Mouse (Mus musculus): ENCODE measurements around the gene Duoxa2. TPM values are rescaled to one million over a fixed set of nuclear protein-coding genes. Genes with fewer than 3 reads are reported as not detected.

The Duoxa2 gene
- total RNA-seq, 2 experiments from 2014 or later, result not detected

DNA sequence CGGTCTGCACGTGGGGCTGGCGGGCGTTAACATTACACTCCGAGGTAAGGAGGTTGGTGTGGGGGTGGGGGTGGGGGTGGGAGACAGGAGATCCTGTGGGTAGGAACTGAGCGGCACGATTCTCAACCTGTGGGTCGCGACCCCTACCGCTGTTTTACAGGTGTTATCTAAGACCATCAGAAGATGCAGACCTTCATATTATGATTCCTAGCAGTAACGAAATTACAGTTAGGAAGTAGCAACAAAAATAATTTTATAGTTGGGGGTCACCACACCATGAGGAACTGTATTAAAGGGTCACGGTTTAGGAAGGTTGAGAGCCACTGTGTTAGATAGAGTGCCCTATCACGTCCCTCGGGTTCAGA lies 1.9 kb downstream of the Duoxa2 start:
- no peak for TF ChIP-seq CTCF (conservative IDR thresholded peaks at IDR 0.05)
- no peak overlapping the region for H3K4me3 ChIP-seq
- no peak for DNase-seq (ENCODE audit: low spot score in 2 of 2)

DNA sequence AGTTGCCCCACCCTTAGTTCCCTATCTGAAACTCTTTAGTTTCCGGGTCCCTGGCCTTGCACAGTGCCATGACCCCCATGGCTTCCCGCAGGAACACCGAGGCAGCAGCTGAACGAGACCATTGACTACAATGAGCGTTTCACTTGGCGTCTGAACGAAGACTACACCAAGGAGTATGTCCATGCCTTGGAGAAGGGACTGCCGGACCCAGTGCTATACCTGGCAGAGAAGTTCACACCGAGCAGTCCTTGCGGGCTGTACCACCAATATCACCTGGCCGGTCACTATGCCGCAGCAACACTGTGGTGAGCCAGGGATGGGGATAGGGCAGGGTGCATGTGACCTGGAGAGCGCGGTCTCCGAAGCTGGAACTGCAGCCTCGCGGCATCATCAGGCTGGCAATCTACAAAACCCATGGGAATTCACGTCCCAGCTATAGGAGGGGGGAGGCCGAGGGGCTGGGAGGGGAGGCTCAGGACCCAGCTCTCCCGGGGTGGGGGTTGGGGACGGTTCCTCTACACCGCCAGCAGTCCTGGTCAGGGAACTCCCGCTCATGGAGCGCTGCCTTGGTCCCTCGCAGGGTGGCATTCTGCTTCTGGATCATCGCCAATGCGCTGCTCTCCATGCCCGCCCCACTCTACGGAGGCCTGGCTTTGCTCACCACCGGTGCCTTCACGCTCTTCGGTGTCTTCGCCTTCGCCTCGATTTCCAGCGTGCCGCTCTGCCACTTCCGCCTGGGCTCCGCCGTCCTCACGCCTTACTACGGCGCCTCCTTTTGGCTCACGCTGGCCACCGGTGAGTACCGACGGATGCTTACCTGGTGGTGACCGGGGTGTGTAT lies 2.6 kb downstream of the Duoxa2 start:
- DNase-seq (ENCODE audit: low spot score in 2 of 2), result no peak
- peak overlapping the region; percentile 51 for H3K4me3 ChIP-seq
- no peak for TF ChIP-seq CTCF (conservative IDR thresholded peaks at IDR 0.05)
- H3K27ac ChIP-seq, result no peak overlapping the region

More for the DNA sequence above, 1.9 kb downstream of the Duoxa2 start:
- H3K27ac ChIP-seq, result no peak overlapping the region

DNA sequence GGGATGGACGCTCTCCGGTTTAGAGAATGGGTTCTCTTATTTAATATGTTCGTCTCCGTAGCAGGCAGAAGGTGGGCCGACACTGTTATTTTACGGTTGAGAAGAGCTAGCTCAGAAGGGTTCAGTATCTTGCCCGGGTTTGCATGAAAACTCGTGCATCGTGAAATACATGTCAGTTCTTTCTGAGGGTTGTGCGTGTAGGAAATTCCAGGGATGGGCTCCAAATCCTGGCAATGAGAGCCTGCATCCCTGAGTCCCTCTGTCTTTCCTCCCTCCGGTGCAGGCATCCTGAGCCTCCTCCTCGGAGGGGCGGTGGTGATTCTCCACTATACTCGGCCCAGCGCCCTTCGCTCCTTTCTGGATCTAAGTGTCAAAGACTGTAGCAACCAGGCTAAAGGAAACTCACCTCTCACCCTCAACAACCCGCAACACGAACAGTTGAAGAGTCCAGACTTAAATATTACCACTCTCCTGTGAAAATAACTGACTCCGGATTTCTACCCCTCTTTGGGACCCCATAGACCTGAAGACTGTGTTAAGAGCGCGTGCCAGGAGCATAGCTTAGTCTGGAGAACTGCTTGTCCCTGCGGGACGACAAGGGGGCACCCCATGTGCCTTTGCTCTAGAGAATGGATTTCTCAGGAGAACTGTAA lies 3.3 kb downstream of the Duoxa2 start:
- Histone ChIP-seq H3K27ac (no peak overlapping the region), H3K4me3 (peak overlapping the region; percentile 51)
- no peak for DNase-seq (ENCODE audit: low spot score in 2 of 2)
- no peak for TF ChIP-seq CTCF (conservative IDR thresholded peaks at IDR 0.05)

DNA sequence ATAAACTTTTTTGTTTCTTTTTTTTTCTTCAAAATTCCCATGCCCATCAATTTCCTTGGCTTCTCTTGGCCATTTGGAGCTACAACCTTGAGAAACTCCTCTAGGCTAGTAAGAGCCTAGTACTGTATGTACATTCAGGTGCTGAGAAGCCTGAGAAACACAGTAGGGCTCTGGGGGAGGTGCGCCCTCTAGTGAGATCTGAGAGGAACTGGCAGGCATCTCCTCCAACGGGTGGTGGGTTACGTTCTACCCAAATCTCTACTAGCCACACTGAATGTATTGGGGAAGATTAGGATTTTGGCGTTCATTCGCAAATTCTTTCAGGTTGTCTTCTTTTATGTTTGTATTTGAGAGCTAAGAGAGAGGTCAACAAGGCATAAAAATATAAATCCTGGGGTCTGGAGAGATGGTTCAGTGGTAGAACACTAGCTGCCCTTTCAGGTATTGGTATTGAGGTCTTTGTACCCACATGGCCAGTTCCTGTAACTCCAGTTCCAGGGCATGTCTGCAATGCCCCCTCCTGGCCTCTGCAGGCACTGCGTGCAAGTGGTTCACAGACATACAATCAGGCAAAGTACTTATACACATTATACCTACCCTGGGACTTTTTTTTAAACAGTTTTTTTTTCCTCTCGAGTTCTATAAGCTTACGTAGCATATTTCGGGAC lies 4.0 kb downstream of the Duoxa2 start:
- peak; percentile 47 to 58 for DNase-seq (ENCODE audit: low spot score in 2 of 2)
- TF ChIP-seq CTCF (conservative IDR thresholded peaks at IDR 0.05), result peak; percentile 86
- Histone ChIP-seq H3K4me3 (no peak overlapping the region), H3K27ac (no peak overlapping the region)

DNA sequence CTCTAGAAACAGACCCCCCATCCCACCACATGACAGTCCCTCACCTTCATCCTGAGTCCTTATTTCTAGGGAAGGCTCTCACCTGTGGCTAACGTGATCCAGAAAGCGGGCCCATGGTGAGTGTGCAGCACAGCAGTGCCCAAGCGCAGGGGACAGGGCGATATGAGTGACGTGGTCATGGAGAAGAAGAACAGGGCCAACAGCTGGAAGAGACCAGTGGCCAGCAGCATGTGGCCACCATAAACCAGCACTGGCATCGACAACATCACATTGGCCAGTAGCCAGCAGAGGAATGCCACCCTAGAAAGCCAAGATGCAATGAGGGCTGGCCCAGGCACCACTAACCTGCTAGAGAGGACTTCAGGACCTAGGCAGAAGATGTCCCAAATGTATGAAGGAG lies 5.8 kb downstream of the Duoxa2 start:
- no peak for DNase-seq (ENCODE audit: low spot score in 2 of 2)
- Histone ChIP-seq H3K4me3 (no peak overlapping the region), H3K27ac (no peak overlapping the region)
- no peak for TF ChIP-seq CTCF (conservative IDR thresholded peaks at IDR 0.05)

DNA sequence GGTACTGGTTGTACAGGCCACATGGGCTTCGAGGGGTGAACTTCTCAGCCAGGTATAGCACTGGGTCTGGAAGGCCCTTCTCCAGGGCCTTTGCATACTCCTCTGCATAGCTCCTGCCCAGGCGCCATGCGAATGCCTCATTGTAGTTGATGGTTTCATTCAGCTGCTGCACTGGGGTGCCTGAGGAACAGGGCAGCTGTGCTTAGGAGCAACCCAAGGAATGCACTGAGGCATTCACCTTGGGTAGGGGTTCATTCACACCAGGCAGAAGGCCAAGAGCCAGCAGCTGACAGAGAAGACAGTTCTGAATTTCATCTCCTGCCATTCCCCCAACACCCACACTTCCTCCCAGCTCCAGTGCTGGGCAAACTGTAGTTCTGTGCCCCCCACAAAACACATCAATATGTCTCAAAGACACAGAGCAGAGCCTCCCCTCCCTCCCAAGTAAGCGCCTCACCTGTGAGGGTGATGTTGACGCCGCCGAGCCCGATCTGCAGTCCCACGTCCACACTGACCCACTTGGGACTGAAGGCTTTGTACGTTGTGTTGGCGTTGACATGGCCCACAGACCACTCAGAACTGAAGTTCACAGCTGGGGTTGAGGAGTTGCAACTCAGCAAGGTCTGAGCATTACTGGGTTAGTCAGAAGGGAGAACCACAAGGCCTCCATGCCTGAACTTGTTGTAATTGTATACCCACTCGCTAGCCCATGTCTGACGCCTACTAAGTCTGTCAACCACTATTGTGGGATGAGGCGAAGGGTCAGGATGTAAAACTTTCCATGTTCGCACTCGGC lies 6.6 kb downstream of the Duoxa2 start:
- Histone ChIP-seq H3K27ac (no peak overlapping the region), H3K4me3 (no peak overlapping the region)
- no peak for TF ChIP-seq CTCF (conservative IDR thresholded peaks at IDR 0.05)
- DNase-seq (ENCODE audit: low spot score in 2 of 2), result no peak

DNA sequence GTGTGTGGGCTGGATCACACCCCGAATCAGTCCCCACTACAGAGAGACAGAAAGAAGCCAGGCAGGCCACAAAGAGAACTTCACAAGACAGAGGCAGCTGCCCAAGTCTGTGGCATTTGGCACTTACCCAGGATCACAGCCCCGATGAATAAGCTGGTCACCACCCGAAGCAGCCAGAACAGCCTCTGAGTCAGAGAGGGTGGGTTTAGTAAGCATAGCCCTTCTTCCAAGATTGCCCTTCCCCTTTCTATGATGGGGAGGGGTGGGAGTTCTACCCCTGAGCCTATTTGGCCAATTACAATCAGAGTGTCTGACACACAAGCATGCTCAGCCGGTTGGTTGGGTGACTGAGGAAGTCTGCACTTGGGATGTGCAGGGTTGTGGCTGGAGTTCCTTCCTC lies 7.5 kb downstream of the Duoxa2 start:
- DNase-seq (ENCODE audit: low spot score in 2 of 2), result peak; percentile 14 to 31
- Histone ChIP-seq H3K4me3 (no peak overlapping the region), H3K27ac (no peak overlapping the region)
- no peak for TF ChIP-seq CTCF (conservative IDR thresholded peaks at IDR 0.05)

DNA sequence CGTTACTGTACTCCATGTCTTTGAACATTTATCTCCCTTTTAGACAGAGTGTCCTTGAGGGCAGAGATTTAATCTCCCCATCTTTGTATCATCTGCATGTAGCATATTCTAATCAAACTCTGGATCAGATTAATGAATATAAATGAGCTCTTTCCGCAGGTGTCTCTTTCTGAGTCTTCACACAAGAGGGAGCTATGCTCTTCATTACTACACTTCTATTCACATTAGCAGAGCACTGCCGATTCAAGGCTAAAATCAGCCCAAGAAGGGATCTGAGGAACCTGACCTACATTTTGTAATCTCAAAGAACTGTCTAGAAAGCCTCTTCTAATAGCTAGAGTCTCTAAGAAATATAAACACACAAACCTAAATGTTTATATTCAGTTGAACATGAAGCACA lies 10.9 kb downstream of the Duoxa2 start:
- peak; percentile 66 for TF ChIP-seq CTCF (conservative IDR thresholded peaks at IDR 0.05)
- Histone ChIP-seq H3K27ac (no peak overlapping the region), H3K4me3 (no peak overlapping the region)
- DNase-seq (ENCODE audit: low spot score in 2 of 2), result no peak

DNA sequence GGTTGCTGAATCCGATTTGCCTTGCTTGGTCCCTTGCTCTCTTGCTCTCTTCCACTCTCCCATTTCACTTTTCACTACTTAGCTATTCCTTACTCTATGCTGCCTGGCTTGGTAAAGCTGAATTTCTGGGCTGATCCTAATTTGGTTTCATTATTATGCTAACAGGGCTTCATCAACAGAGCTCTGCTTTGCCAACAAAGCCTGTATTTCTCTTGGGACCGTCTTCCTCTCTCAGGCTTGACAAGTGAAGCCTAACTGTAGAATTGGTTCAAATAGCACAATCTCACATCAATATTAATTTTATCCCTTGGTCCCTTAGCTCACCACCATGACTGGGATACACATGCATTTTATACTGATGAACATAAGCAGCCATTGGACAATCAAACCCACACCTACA lies 12.9 kb downstream of the Duoxa2 start:
- Histone ChIP-seq H3K27ac (no peak overlapping the region), H3K4me3 (no peak overlapping the region)
- no peak for TF ChIP-seq CTCF (conservative IDR thresholded peaks at IDR 0.05)
- no peak for DNase-seq (ENCODE audit: low spot score in 2 of 2)

DNA sequence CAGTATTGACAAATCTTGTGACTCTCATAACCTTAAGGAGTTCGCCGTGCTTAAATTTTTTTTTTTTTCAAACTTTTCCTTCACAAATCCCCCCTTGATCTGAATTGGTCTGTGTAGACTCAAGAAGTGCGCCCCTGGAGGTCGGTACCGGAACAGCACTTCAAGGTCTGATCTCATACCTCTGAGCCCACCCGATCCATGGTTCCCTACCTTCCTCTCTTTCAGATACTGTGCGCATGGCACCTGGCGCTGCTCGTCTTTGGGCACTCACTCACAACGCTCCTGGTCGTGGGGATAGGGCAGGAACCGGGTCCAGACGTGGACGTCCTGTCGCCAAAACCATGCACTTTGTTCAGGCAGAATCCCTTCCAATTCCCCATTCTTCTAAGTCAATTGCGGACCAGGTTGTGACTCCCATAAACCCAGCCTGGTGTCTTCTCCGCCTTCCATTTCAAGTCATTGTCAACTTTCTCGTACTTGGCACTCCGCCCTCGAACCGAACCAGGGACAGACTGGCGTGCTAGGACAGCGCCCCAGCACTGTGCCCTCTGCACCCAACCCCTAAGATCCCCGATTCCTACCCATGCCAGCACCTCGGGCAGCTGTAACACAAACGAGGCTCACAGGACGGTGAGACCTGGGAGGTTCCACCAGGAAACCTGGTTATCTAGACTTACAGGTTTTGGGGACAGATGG lies 14.2 kb downstream of the Duoxa2 start:
- Histone ChIP-seq H3K27ac (no peak overlapping the region), H3K4me3 (peak overlapping the region; percentile 30; the same call in 1 of the 2 replicates)
- peak; percentile 30 to 63 for DNase-seq (ENCODE audit: low spot score in 2 of 2)
- TF ChIP-seq CTCF (conservative IDR thresholded peaks at IDR 0.05), result peak; percentile 88

DNA sequence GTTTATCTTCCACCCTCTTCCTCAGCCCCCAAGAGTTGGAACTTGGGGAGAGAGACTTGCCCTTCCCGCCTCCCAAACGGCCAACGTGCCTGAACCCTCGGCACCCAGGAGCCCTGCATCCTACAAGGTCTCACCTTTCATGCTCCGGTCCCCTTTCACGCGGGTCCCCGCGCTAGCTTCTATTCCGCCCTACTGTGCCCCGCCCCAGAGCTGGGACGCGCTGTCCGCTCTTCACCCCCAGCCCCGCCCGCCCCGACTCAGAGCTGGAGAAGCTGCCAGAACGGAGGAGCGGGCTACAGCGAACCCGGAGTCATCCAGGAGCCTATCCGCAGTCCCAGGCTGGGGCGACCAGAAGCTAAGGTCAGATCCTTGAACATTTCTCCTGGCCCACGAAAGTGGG lies 14.8 kb downstream of the Duoxa2 start, which contains the start of gene Duoxa1:
Gene Duoxa1, minus strand, starts transcription at position 195 of the 400 bp plus-strand sequence.
- Histone ChIP-seq H3K4me3 (peak within 1 kb of the TSS; percentile 30; the same call in 1 of the 2 replicates), H3K27ac (no peak within 1 kb of the TSS)
- no peak for DNase-seq (ENCODE audit: low spot score in 2 of 2)
- no peak for TF ChIP-seq CTCF (conservative IDR thresholded peaks at IDR 0.05)

DNA sequence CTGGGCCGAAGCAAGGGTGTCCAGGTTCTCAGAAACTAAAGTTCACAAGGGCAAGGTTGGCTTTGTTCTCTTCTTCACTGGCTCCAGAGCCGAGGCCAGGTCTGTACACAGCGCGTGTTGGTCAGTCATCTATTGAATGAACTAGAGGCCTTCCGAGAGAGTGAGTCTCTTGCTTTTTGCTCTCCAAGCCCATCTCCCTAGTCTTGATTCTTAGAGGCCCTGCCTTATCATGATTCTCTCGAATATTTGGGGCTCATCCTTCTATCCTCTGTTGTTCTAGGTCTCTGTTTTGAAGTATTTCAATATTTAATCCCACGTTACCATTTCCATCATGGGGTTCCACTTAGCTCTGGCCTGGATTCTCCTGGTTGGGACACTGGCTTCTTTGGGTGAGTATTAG lies 16.7 kb downstream of the Duoxa2 start, which contains the start of gene Duox1:
Gene Duox1, plus strand, starts transcription at position 301 of the 400 bp plus-strand sequence.
- no peak for TF ChIP-seq CTCF (conservative IDR thresholded peaks at IDR 0.05)
- Histone ChIP-seq H3K27ac (no peak within 1 kb of the TSS), H3K4me3 (no peak within 1 kb of the TSS)
- DNase-seq (ENCODE audit: low spot score in 2 of 2), result no peak

All from layer of hippocampus, adult 2 months (tissue).